Mouse (Mus musculus) MEL (cell line): ENCODE measurements around the gene Serpini1.

Experiments
- CHD1 ChIP-seq: IDR thresholded peaks from 2 replicates; pipeline ENCODE4 v1.6.1; 2012; ENCODE audit warnings: low read depth, mild to moderate bottlenecking, inconsistent platforms, low read length, improper control_type of control experiment
- CTCF ChIP-seq, 3 experiments: IDR thresholded peaks in 2 of 3; conservative IDR thresholded peaks in 1 of 3; 2 replicates each; pipeline ENCODE4 v1.5.1; 2011 to 2012; ENCODE audit warnings: low read length in 3 of 3, low read depth in 2 of 3, mild to moderate bottlenecking in 2 of 3, improper control_type of control experiment in 1 of 3, inconsistent platforms in 1 of 3, mixed read lengths in 1 of 3, moderate library complexity in 1 of 3; ENCODE audit not compliant: control insufficient read depth in 1 of 3, insufficient read depth in 1 of 3, poor library complexity in 1 of 3, severe bottlenecking in 1 of 3
- EP300 ChIP-seq, 2 experiments: IDR thresholded peaks; 2 replicates each; pipeline ENCODE4 v1.6.1; 2011; ENCODE audit warnings: improper control_type of control experiment in 2 of 2, low read length in 2 of 2, low read depth in 1 of 2, mild to moderate bottlenecking in 1 of 2
- GATA1 ChIP-seq: IDR thresholded peaks from 2 replicates; pipeline ENCODE4 v1.6.1; 2011; ENCODE audit warnings: low read depth, low read length, improper control_type of control experiment
- MXI1 ChIP-seq: IDR thresholded peaks from 2 replicates; pipeline ENCODE4 v1.6.1; 2011; ENCODE audit warnings: mild to moderate bottlenecking, low read depth, low read length, improper control_type of control experiment
- NRF1 ChIP-seq: IDR thresholded peaks from 2 replicates; pipeline ENCODE4 v1.6.1; 2014; ENCODE audit warnings: low read depth, mild to moderate bottlenecking, inconsistent platforms, low read length, improper control_type of control experiment, moderate library complexity; ENCODE audit not compliant: poor library complexity, insufficient read depth, severe bottlenecking
- POLR2A ChIP-seq, 2 experiments: IDR thresholded peaks; 2 replicates each; pipeline ENCODE4 v1.6.1; 2011 to 2012; ENCODE audit warnings: low read length in 2 of 2, mild to moderate bottlenecking in 2 of 2, control low read depth in 1 of 2, improper control_type of control experiment in 1 of 2, low read depth in 1 of 2, moderate library complexity in 1 of 2; ENCODE audit not compliant: control insufficient read depth in 1 of 2, insufficient read depth in 1 of 2, poor library complexity in 1 of 2
- SIN3A ChIP-seq: IDR thresholded peaks from 2 replicates; pipeline ENCODE4 v1.6.1; 2012; ENCODE audit warnings: low read length, improper control_type of control experiment, inconsistent platforms
- USF1 ChIP-seq: IDR thresholded peaks from 2 replicates; pipeline ENCODE4 v1.6.1; 2014; ENCODE audit warnings: low read depth, mild to moderate bottlenecking, inconsistent platforms, low read length, improper control_type of control experiment, moderate library complexity
- USF2 ChIP-seq, 2 experiments: IDR thresholded peaks; 2 replicates each; pipeline ENCODE4 v1.6.1; 2011 to 2012; ENCODE audit warnings: improper control_type of control experiment in 2 of 2, low read length in 2 of 2, borderline replicate concordance in 1 of 2, inconsistent platforms in 1 of 2, low read depth in 1 of 2, mild to moderate bottlenecking in 1 of 2; ENCODE audit not compliant: insufficient read depth in 1 of 2
- ZMIZ1 ChIP-seq: IDR thresholded peaks from 2 replicates; pipeline ENCODE4 v1.6.1; 2012; ENCODE audit warnings: low read depth, mild to moderate bottlenecking, inconsistent platforms, low read length, improper control_type of control experiment, moderate library complexity

- TF ChIP-seq CTCF (IDR thresholded peaks at IDR 0.05 in 2 of 3, conservative IDR thresholded peaks at IDR 0.05 in 1 of 3; ENCODE audit: control insufficient read depth in 1 of 3, insufficient read depth in 1 of 3, low read depth in 2 of 3, low read length in 3 of 3, poor library complexity in 1 of 3, severe bottlenecking in 1 of 3) (no peak), NRF1 (no peak), POLR2A (IDR thresholded peaks at IDR 0.05; ENCODE audit: control insufficient read depth in 1 of 2, insufficient read depth in 1 of 2, low read depth in 1 of 2, low read length in 2 of 2, poor library complexity in 1 of 2) (no peak), EP300 (IDR thresholded peaks at IDR 0.05; ENCODE audit: low read depth in 1 of 2, low read length in 2 of 2) (no peak), USF1 (no peak), GATA1 (0 out of 2 replicates have a peak, but pooled peaks have one; percentile 11), SIN3A (peak; percentile 86), ZMIZ1 (no peak), USF2 (IDR thresholded peaks at IDR 0.05; ENCODE audit: borderline replicate concordance in 1 of 2, insufficient read depth in 1 of 2, low read depth in 1 of 2, low read length in 2 of 2) (no peak), CHD1 (no peak), MXI1 (0 out of 2 replicates have a peak, but pooled peaks have one; percentile 36)
Measured at GRCm38 (mm10) chr3:75542852-75543251, 14.5 kb upstream of the Serpini1 start.
